Mouse (Mus musculus) thymus, postnatal 0 days (tissue): ENCODE measurements at regions not wholly inside any gene's neighbourhood (a gene's known extent, or its start where the extent isn't known, plus 50 kb on each side); places are given as distances from the start of the nearest gene placed in this dataset. TPM values are rescaled to one million over a fixed set of nuclear protein-coding genes. Genes with fewer than 3 reads are reported as not detected.

Source experiments
- DNase-seq: peaks from one replicate; pipeline ENCODE4 v3.0.0-alpha.2; 2015; ENCODE audit warnings: low spot score
- microRNA-seq: library from miRNA; unstranded; fragments of <30 nt; microRNA quantifications from one replicate; pipeline ENCODE4, GENCODE M21; 2016; ENCODE audit warnings: borderline number of aligned reads

- DNase-seq, result no peak
Measured at GRCm38 (mm10) chr7:115376067-115376466, 632.6 kb downstream of the Insc start.

- no peak for DNase-seq
Measured at GRCm38 (mm10) chr7:115378836-115379235, 635.3 kb downstream of the Insc start.

- no peak for DNase-seq
Measured at GRCm38 (mm10) chr7:115379600-115379999, 636.1 kb downstream of the Insc start.

GRCm38 (mm10) chr7:115380989-115381610 is 637.6 kb downstream of the Insc start:
- DNase-seq, result no peak

- DNase-seq, result no peak
Measured at GRCm38 (mm10) chr7:115382876-115383275, 639.4 kb downstream of the Insc start.

- DNase-seq, result no peak
Measured at GRCm38 (mm10) chr7:115388874-115389273, 645.4 kb downstream of the Insc start.

- no peak for DNase-seq
Measured at GRCm38 (mm10) chr7:115392520-115392919, 646.1 kb downstream of the Sox6 start.

- DNase-seq, result no peak
Measured at GRCm38 (mm10) chr7:115398202-115398601, 640.4 kb downstream of the Sox6 start.

GRCm38 (mm10) chr7:115399461-115399860 is 639.1 kb downstream of the Sox6 start:
- DNase-seq, result no peak

- DNase-seq, result no peak
Measured at GRCm38 (mm10) chr7:115407889-115408288, 630.7 kb downstream of the Sox6 start.

GRCm38 (mm10) chr7:115408915-115409314 is 629.7 kb downstream of the Sox6 start:
- no peak for DNase-seq

- DNase-seq, result no peak
Measured at GRCm38 (mm10) chr7:115410501-115411230, 627.9 kb downstream of the Sox6 start.

GRCm38 (mm10) chr7:115411456-115411855 is 627.1 kb downstream of the Sox6 start:
- no peak for DNase-seq

- DNase-seq, result no peak
Measured at GRCm38 (mm10) chr7:115415147-115415561, 623.4 kb downstream of the Sox6 start.

Small RNAs in the stretch of these regions (microRNA-seq; reads per million reads assigned to microRNA genes)
- not detected for gene Gm27684
